In genomic region chr15:86173136-86173985, GRCm38 (mm10) we compare ENCODE assay signal across 8 mouse cellular contexts. TPM values are rescaled to one million over a fixed set of nuclear protein-coding genes. Genes with fewer than 3 reads are reported as not detected.
A peak's percentile ranks its signal among the peaks of the same experiment; 100 is the strongest.
DNase-seq lines count a peak whose midpoint lies in the region; ATAC-seq and TF ChIP-seq lines count a peak whose summit lies in the region.

No protein-coding gene starts in this region.

- no peak overlapping the region for H3K4me3 ChIP-seq in bone marrow macrophage, adult 2 months (ENCODE audit: insufficient read depth, low read length)
- H3K4me3 ChIP-seq in kidney, embryonic 15.5 days (replicated peaks): no peak overlapping the region

- no peak for TF ChIP-seq POLR2A in bone marrow macrophage, adult 2 months (IDR thresholded peaks at IDR 0.05; ENCODE audit: borderline replicate concordance, low read depth, low read length)

- no peaks in the 10 kb centered on the region for H3K36me3 ChIP-seq in kidney, embryonic 15.5 days

- intact Hi-C loops in heart, postnatal 14 days (cut with DNase I): loop anchor here (5.0 kb wide), 1 partner anchor 39 kb away; the partner anchor contains the start of gene Tbc1d22a

- H3K4me1 ChIP-seq in bone marrow macrophage, adult 2 months (ENCODE audit: control insufficient read depth, insufficient read depth, low read length): peaks cover 78% of the 10 kb centered on the region
- peaks cover 68% of the 10 kb centered on the region for H3K4me1 ChIP-seq in kidney, embryonic 15.5 days

- 25% methylated on average over 16 of the region's 16 CpGs for WGBS in kidney, embryonic 15.5 days

- H3K4me2 ChIP-seq in kidney, embryonic 15.5 days: peak overlapping the region; percentile 42

- H3K27me3 ChIP-seq in kidney, embryonic 15.5 days: no peaks in the 10 kb centered on the region

- no peak overlapping the region for H3K9ac ChIP-seq in kidney, embryonic 15.5 days

- H3K27ac ChIP-seq in bone marrow macrophage, adult 2 months (ENCODE audit: insufficient read depth, low read depth, low read length): peak overlapping the region; percentile 100
- peak overlapping the region; percentile 66 for H3K27ac ChIP-seq in kidney, embryonic 15.5 days

- no peaks in the 10 kb centered on the region for H3K9me3 ChIP-seq in kidney, embryonic 15.5 days (replicated peaks)

- DNase-seq in heart, adult 11 months: peak; percentile 96
- no peak for DNase-seq in heart, postnatal 14 days
- peak; percentile 31 for DNase-seq in spleen, adult 12 weeks (ENCODE audit: low spot score)
- no peak for DNase-seq in frontal cortex, postnatal 36 days (ENCODE audit: low spot score in 2 of 2)
- no peak for DNase-seq in urinary bladder, postnatal 4 days (ENCODE audit: low spot score in 2 of 2)
- DNase-seq in cerebellum, postnatal 4 days (ENCODE audit: low spot score in 2 of 2): no peak

- 0 out of 2 replicates have a peak, but pooled peaks have one; percentile 27 for ATAC-seq in kidney, embryonic 15.5 days (replicated peaks; ENCODE audit: low FRiP score)

- TF ChIP-seq CTCF in bone marrow macrophage, adult 2 months (IDR thresholded peaks at IDR 0.05; ENCODE audit: low read depth, low read length): no peak

RNA-seq across cellular contexts. Expression of gene Cerk, which starts 12.6 kb away (rescaled TPM):
- total RNA-seq in heart, postnatal 14 days (2021): 10 to 100 TPM; 32.8 to 39.2 TPM
- polyA plus RNA-seq in bone marrow macrophage, adult 2 months (2012; ENCODE audit: insufficient read depth, insufficient read length, missing spikeins): 103 and 111 TPM in 2 replicates
- polyA plus RNA-seq in kidney, embryonic 15.5 days (2015; fragmentation: Nextera tagmentation; extraction: Ambion mirVana): 12.1 and 12.4 TPM in 2 replicates

RNA-seq across cellular contexts. Expression of gene Tbc1d22a, which starts 40.9 kb away (rescaled TPM):
- 10 to 100 TPM; 18.6 to 21.1 TPM for total RNA-seq in heart, postnatal 14 days (2021)
- polyA plus RNA-seq in bone marrow macrophage, adult 2 months (2012; ENCODE audit: insufficient read depth, insufficient read length, missing spikeins): 37.2 and 39.8 TPM in 2 replicates
- 13.1 and 13.8 TPM in 2 replicates for polyA plus RNA-seq in kidney, embryonic 15.5 days (2015; fragmentation: Nextera tagmentation; extraction: Ambion mirVana)

Comparison
In these comparisons a context has a peak if more than half of its experiments do, and no peak if none do; other contexts are left out.
1. DNase-seq: peak in heart, adult 11 months (single experiment) and spleen, adult 12 weeks (single experiment); none in heart, postnatal 14 days (0 of 2), frontal cortex, postnatal 36 days (0 of 2), urinary bladder, postnatal 4 days (0 of 2) and cerebellum, postnatal 4 days (0 of 2).